Mouse (Mus musculus) cerebellum, adult 9-10 months (tissue): ENCODE measurements around the gene Evx2.

Source experiments
- DNase-seq: peaks from one replicate; pipeline ENCODE4 v3.0.0; 2022

The Evx2 gene

DNA sequence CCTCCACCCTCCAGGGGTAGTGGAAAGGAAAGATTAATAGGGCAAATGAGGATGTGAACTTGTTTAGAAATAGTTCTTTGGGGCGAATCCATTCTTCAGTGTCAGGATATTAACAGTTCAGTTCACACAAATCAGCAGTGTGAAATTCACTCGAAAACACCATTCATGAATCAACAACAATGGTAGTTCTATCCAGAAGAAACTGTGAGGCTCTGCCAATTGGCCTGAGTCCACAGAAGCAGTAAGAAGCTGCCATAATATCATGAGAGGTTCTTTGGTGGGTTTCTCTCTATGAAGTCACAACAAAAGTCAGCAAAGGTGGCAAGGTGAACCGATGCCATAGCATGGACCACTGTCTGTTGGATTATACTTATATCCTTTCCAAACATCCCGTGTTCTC lies 48.0 kb downstream of the Evx2 start:
- no peak for DNase-seq

- DNase-seq = no peak
Observed at GRCm38 (mm10) chr2:74609350-74609749, 50.0 kb downstream of the Evx2 start.

DNA sequence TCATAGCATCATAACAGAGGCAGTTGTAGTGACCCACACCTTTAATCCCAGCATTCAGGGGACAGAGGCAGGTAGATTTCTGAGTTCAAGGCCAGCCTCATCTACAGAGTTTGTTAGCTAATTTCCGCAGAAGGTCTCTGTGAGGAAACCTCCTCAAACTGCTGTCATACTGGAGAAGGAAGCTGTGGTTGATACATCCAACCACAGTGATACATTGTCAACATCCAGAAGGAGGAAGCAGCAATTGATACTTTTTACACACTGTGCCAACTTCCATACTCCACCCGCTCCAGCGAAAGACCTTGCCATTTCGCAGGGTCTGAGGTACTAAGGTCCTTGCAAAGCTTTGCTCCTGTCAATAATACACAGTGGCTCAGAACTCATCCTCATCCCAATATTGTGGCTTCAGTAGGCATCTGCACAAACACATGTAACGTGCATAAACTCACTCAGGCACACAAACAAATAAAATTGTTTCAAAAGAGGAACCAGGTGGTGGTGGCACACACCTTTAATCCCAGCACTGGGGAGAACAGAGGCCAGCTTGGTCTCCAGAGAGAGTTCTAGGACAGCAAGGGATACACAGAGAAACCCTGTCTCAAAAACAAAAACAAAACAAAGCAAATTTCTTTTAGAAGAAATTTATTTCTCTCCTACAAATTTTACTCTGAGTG lies 53.1 kb downstream of the Evx2 start:
- DNase-seq = no peak

- no peak for DNase-seq
Observed at GRCm38 (mm10) chr2:74604011-74604410, 55.3 kb downstream of the Evx2 start.
